Mouse (Mus musculus) G1E (cell line): ENCODE measurements around the gene Kyat1. TPM values are rescaled to one million over a fixed set of nuclear protein-coding genes. Genes with fewer than 3 reads are reported as not detected.
A peak's percentile ranks its signal among the peaks of the same experiment; 100 is the strongest.
"Not testable (repeated sequence)": the region's sequence is repeated elsewhere in the genome, so short reads cannot be mapped to it uniquely, and the experiment has no call there.

Source experiments
- ATAC-seq: 2 replicates; pipeline ENCODE4 v1.8.0; 2016; ENCODE audit warnings: mild to moderate bottlenecking; ENCODE audit not compliant: insufficient number of reproducible peaks, poor library complexity, low FRiP score, severe bottlenecking; ENCODE audit errors: extremely low read depth
- DNase-seq: peaks from one replicate; pipeline ENCODE4 v3.0.0; 2012; ENCODE audit warnings: low spot score
- H3K27me3 ChIP-seq: 2 replicates; pipeline ENCODE4 v1.6.1; 2012; ENCODE audit warnings: mild to moderate bottlenecking, low read length, inconsistent platforms; ENCODE audit not compliant: insufficient read depth
- H3K36me3 ChIP-seq: replicated peaks from 2 replicates; pipeline ENCODE3; 2012; ENCODE audit warnings: mild to moderate bottlenecking, inconsistent platforms
- H3K4me1 ChIP-seq: 2 replicates; pipeline ENCODE4 v1.6.1; 2012; ENCODE audit warnings: low read depth, low read length, inconsistent platforms, mixed read lengths; ENCODE audit not compliant: insufficient read depth
- H3K4me3 ChIP-seq: 2 replicates; pipeline ENCODE4 v1.5.1; 2012; ENCODE audit warnings: low read depth, mild to moderate bottlenecking, inconsistent platforms, low read length, moderate library complexity, mixed read lengths
- H3K9me3 ChIP-seq: replicated peaks from 2 replicates; pipeline ENCODE4 v1.6.1; 2012; ENCODE audit warnings: inconsistent platforms
- CTCF ChIP-seq: IDR thresholded peaks from 2 replicates; pipeline ENCODE4 v1.5.1; 2012; ENCODE audit warnings: low read depth, low read length, inconsistent platforms, mixed read lengths
- GATA1 ChIP-seq: IDR thresholded peaks from 2 replicates; pipeline ENCODE4 v1.6.1; 2012; ENCODE audit warnings: borderline replicate concordance, low read length, inconsistent platforms, mixed read lengths
- GATA2 ChIP-seq: IDR thresholded peaks from 2 replicates; pipeline ENCODE4 v1.6.1; 2012; ENCODE audit warnings: low read depth, low read length, inconsistent platforms, borderline replicate concordance
- POLR2AphosphoS5 ChIP-seq: IDR thresholded peaks from 2 replicates; pipeline ENCODE4 v1.6.1; 2012; ENCODE audit warnings: low read depth, low read length, inconsistent platforms; ENCODE audit not compliant: insufficient replicate concordance
- TAL1 ChIP-seq: conservative IDR thresholded peaks from 2 replicates; pipeline ENCODE4 v1.6.1; 2012; ENCODE audit warnings: low read depth, low read length, inconsistent platforms, mixed read lengths
- polyA plus RNA-seq: library from polyadenylated mRNA; stranded (reverse); fragments of >175 nt; gene quantifications from 2 replicates; pipeline ENCODE4 v1.2.3, GENCODE M21; 2012
- total RNA-seq, 2 experiments: library from RNA; stranded (forward) in 1 of 2; stranded (reverse) in 1 of 2; fragments of 200-1000 nt in 1 of 2; fragments of >200 nt in 1 of 2; fragmentation: Nextera tagmentation in 1 of 2; gene quantifications; 2 replicates each; pipeline ENCODE4 v1.2.3; 2014 to 2017

Gene Kyat1
- total and polyA plus RNA-seq, 3 experiments: 12.3 to 13.7 (median 12.3) TPM

GRCm38 (mm10) chr2:30191790-30192580 lies 13.7 kb downstream of the Kyat1 start:
- H3K4me1 ChIP-seq: peaks cover 3% of the 10 kb centered on the region; the same call in 1 of the 2 replicates
- no peak for TF ChIP-seq POLR2AphosphoS5
- no peak for TF ChIP-seq TAL1
- no peak for TF ChIP-seq CTCF
- no peak for TF ChIP-seq GATA1
- TF ChIP-seq GATA2: no peak
- DNase-seq (no peak), ATAC-seq (no peak)
- peaks cover 71% of the 10 kb centered on the region for H3K36me3 ChIP-seq
- peaks cover 2% of the 10 kb centered on the region for H3K9me3 ChIP-seq
- no peaks in the 10 kb centered on the region for H3K27me3 ChIP-seq
- no peak overlapping the region for H3K4me3 ChIP-seq

DNA sequence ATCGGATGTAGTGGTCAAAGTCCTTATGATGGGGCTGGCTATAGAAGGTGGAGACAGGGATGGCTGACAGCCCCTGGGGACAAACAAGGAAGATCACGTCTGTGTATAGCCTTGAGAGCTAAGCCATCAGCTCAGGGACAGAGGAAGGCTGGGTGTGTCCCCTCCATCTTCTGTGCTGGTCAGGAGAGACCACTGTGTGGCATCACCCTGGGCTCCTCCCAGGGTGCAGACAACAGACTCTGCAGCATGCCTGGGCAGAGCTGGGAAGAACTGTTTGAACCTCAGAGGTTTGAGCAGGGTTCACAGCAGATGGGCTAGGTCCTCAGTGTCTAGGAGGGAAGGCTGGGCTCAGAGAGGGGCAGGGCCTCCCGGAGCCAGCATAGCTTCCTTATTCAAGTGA lies 20.0 kb downstream of the Kyat1 start:
- peaks cover 19% of the 10 kb centered on the region for H3K4me1 ChIP-seq
- H3K9me3 ChIP-seq: peaks cover 8% of the 10 kb centered on the region
- TF ChIP-seq CTCF: no peak
- no peak for TF ChIP-seq GATA1
- TF ChIP-seq GATA2: no peak
- no peak for TF ChIP-seq TAL1
- no peak for TF ChIP-seq POLR2AphosphoS5
- H3K4me3 ChIP-seq: peak overlapping the region; percentile 8; the same call in 1 of the 2 replicates
- no peak for ATAC-seq
- H3K27me3 ChIP-seq: no peaks in the 10 kb centered on the region
- peaks cover 53% of the 10 kb centered on the region for H3K36me3 ChIP-seq
- no peak for DNase-seq

DNA sequence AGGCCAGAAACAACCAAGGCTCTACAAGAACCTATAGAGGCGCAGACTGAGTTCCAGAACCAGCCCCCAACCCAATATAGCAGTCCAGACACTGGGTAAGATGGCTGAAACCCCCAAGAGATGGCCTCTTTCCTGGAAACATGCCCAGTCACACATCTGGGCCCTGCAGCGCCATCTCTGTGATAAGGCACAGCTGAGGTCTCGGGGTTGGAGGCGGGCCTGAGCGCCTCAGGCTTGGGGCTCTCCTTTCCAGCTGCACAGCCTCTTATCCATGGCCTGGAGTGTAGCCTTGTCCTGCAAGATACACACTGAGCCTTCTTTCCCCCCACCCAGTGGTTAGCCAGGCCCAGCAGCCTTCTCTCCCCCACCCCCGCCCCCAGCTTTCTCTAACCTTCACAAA lies 20.4 kb downstream of the Kyat1 start:
- ATAC-seq: no peak
- DNase-seq: no peak
- TF ChIP-seq CTCF: no peak
- no peak for TF ChIP-seq POLR2AphosphoS5
- no peak for TF ChIP-seq GATA2
- TF ChIP-seq TAL1: no peak
- TF ChIP-seq GATA1: no peak

DNA sequence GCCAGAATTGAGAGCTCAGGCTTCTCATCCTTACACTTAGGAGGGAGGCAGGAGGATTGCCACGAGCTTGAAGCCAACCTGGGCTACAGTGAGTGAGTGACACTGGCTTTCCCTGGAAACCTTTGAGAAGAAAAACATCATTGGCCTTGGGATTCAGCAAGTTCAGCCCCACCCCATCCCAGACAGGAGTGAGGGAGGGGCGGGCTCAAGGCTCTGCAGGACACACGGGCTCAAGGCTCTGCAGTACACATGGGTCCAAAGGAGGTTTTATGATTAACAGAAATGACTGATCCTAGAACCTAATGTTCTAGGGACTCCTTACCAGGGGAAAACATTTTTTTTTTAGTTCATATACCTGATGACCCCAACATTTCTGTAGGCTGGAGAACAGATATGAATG lies 21.9 kb downstream of the Kyat1 start:
- Histone ChIP-seq H3K4me3 (no peak overlapping the region), H3K27me3 (peaks cover 2% of the 10 kb centered on the region; the same call in 1 of the 2 replicates), H3K36me3 (peaks cover 37% of the 10 kb centered on the region), H3K9me3 (peaks cover 6% of the 10 kb centered on the region), H3K4me1 (peaks cover 19% of the 10 kb centered on the region)
- DNase-seq (no peak), ATAC-seq (no peak)
- TF ChIP-seq CTCF: no peak
- TF ChIP-seq GATA2: no peak
- no peak for TF ChIP-seq TAL1
- no peak for TF ChIP-seq GATA1
- no peak for TF ChIP-seq POLR2AphosphoS5

More for the DNA sequence above, 20.4 kb downstream of the Kyat1 start:
- Histone ChIP-seq H3K9me3 (peaks cover 6% of the 10 kb centered on the region), H3K4me1 (peaks cover 19% of the 10 kb centered on the region), H3K4me3 (no peak overlapping the region), H3K27me3 (peaks cover 1% of the 10 kb centered on the region; the same call in 1 of the 2 replicates), H3K36me3 (peaks cover 49% of the 10 kb centered on the region)

- TF ChIP-seq POLR2AphosphoS5 (no peak), TAL1 (no peak), GATA1 (no peak), GATA2 (no peak), CTCF (no peak)
- Histone ChIP-seq H3K9me3 (peaks cover 6% of the 10 kb centered on the region), H3K4me1 (peaks cover 31% of the 10 kb centered on the region), H3K4me3 (no peak overlapping the region), H3K27me3 (peaks cover 2% of the 10 kb centered on the region; the same call in 1 of the 2 replicates), H3K36me3 (peaks cover 27% of the 10 kb centered on the region)
- ATAC-seq (no peak), DNase-seq (no peak)
Measured at GRCm38 (mm10) chr2:30182424-30182823, 23.2 kb downstream of the Kyat1 start.

- Histone ChIP-seq H3K4me1 (peaks cover 45% of the 10 kb centered on the region), H3K4me3 (peak overlapping the region; percentile 82; the same call in 1 of the 2 replicates), H3K36me3 (peaks cover 38% of the 10 kb centered on the region)
- not testable (repeated sequence) for DNase-seq, ATAC-seq, H3K9me3 ChIP-seq, H3K27me3 ChIP-seq
Measured at GRCm38 (mm10) chr2:30178711-30179110, 26.9 kb downstream of the Kyat1 start.
